Mouse (Mus musculus) gastrocnemius, postnatal 25 days (tissue): ENCODE data around the gene Gemin4. TPM values are rescaled to one million over a fixed set of nuclear protein-coding genes. Genes with fewer than 3 reads are reported as not detected.

ENCODE experiments used
- total RNA-seq, 2 experiments: library from RNA; stranded (reverse); gene quantifications; 1 replicate in 1 of 2; 2 replicates in 1 of 2; pipeline ENCODE4 v1.2.3; 2021

The Gemin4 gene
- total RNA-seq, 2 experiments from 2014 or later: 1.4 to 1.5 TPM

Other genes starting within 250 kb of the Gemin4 start
- gene 1700016K19Rik, start 217.8 kb downstream of the Gemin4 start, total RNA-seq: not detected
- gene Rflnb, start 189.9 kb downstream of the Gemin4 start, total RNA-seq: 10 to 100 TPM; 22.5 to 34.6 TPM
- gene Vps53, start 38.0 kb downstream of the Gemin4 start, total RNA-seq: 10 to 100 TPM; 19.9 to 22.6 TPM
- gene Fam57a, start 38.0 kb downstream of the Gemin4 start, total RNA-seq: 1 to 10 TPM; 1.6 to 2.8 TPM
- under 1 TPM in 1 of 2 experiments, not detected in 1; 0.51 TPM for gene Dbil5, start 56 bp downstream of the Gemin4 start, total RNA-seq
- gene Mrm3, start 26.1 kb upstream of the Gemin4 start, total RNA-seq: 10 to 100 TPM; 11.9 to 13.7 TPM
- gene Glod4, start 26.1 kb upstream of the Gemin4 start, total RNA-seq: 10 to 100 TPM; 19.7 to 20.4 TPM
- 10 to 100 TPM; 25.6 to 32.0 TPM for gene Nxn, start 181.5 kb upstream of the Gemin4 start, total RNA-seq
- 10 to 100 TPM; 40.4 to 40.8 TPM for gene Timm22, start 189.3 kb upstream of the Gemin4 start, total RNA-seq